Mouse (Mus musculus) ES-Bruce4 (cell line): ENCODE results near the gene Dab1.

ENCODE experiments used
- CTCF ChIP-seq: IDR thresholded peaks from one replicate; pipeline ENCODE4 v1.8.1; 2011; ENCODE audit warnings: low read depth, low read length
- EP300 ChIP-seq: IDR thresholded peaks from 2 replicates; pipeline ENCODE4 v1.6.1; 2011; ENCODE audit warnings: low read depth, low read length; ENCODE audit not compliant: insufficient read depth
- POLR2A ChIP-seq: IDR thresholded peaks from one replicate; pipeline ENCODE4 v1.8.1; 2011; ENCODE audit warnings: low read length; ENCODE audit not compliant: insufficient read depth

DNA sequence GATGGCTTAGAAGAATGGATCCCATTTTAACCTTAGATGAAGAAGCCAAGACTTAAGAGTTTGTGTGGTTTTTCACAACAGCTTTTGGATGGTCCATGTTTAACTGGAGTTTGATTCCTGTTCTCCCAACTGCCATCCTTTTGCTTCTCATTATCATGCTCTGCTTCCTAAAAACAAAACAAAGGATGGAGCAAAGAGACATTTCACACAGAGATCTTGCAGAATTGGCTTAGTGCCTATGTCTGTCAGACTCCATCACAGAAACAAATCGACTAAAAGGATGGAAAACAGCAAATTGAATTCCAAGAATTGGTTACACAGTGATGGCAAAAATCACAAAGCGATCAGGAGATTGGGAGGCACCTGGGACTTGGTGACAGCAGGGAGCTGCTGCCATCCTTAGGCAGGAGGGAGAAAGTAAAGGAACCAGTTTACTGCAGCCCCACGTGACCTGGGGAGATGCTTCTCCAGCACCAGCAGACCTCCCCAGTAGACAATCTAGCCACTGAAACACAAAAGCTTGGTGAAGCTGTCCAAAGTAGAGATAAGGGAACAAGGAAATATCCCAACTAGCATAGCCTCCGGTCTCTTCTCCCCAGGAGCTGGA, 132.2 kb downstream of the Dab1 start:
- TF ChIP-seq CTCF (no peak), POLR2A (no peak), EP300 (no peak)
